Mouse (Mus musculus): ENCODE results near the gene 1700018B08Rik.

- TF ChIP-seq CTCF (IDR thresholded peaks at IDR 0.05; ENCODE audit: low read depth) (no peak), EP300 (IDR thresholded peaks at IDR 0.05; ENCODE audit: low read depth) (no peak)
Measured at GRCm38 (mm10) chr8:121544276-121544785, at the start of gene 1700018B08Rik.

All from liver, postnatal 0 days (tissue).